Mouse (Mus musculus) CH12.LX (cell line): ENCODE results near the gene Wasl.

Experiments used
- CTCF ChIP-seq, 2 experiments: IDR thresholded peaks in 1 of 2; conservative IDR thresholded peaks in 1 of 2; 2 replicates each; pipeline ENCODE4 v1.5.1; 2011 to 2012; ENCODE audit warnings: low read depth in 2 of 2, low read length in 2 of 2, improper control_type of control experiment in 1 of 2, inconsistent platforms in 1 of 2, mild to moderate bottlenecking in 1 of 2, moderate library complexity in 1 of 2
- E2F4 ChIP-seq: IDR thresholded peaks from 2 replicates; pipeline ENCODE4 v1.6.1; 2011; ENCODE audit warnings: low read depth, low read length, improper control_type of control experiment; ENCODE audit not compliant: insufficient replicate concordance
- EP300 ChIP-seq: IDR thresholded peaks from 2 replicates; pipeline ENCODE4 v1.6.1; 2011; ENCODE audit warnings: low read length, improper control_type of control experiment
- GABPA ChIP-seq: IDR thresholded peaks from 2 replicates; pipeline ENCODE4 v1.6.1; 2012; ENCODE audit warnings: low read depth, low read length, improper control_type of control experiment, inconsistent platforms; ENCODE audit not compliant: insufficient replicate concordance
- HCFC1 ChIP-seq: IDR thresholded peaks from 2 replicates; pipeline ENCODE4 v1.6.1; 2012; ENCODE audit warnings: low read depth, mild to moderate bottlenecking, inconsistent platforms, low read length, improper control_type of control experiment
- MYC ChIP-seq: IDR thresholded peaks from 2 replicates; pipeline ENCODE4 v1.6.1; 2011; ENCODE audit warnings: low read depth, mild to moderate bottlenecking, improper control_type of control experiment, low read length
- POLR2A ChIP-seq: IDR thresholded peaks from 2 replicates; pipeline ENCODE4 v1.6.1; 2011; ENCODE audit warnings: low read depth, mild to moderate bottlenecking, improper control_type of control experiment, low read length
- RCOR1 ChIP-seq: conservative IDR thresholded peaks from 2 replicates; pipeline ENCODE4 v1.6.1; 2012; ENCODE audit warnings: low read depth, mild to moderate bottlenecking, inconsistent platforms, low read length, improper control_type of control experiment
- USF1 ChIP-seq: IDR thresholded peaks from 2 replicates; pipeline ENCODE4 v1.6.1; 2014; ENCODE audit warnings: low read depth, mild to moderate bottlenecking, inconsistent platforms, low read length, improper control_type of control experiment
- USF2 ChIP-seq: conservative IDR thresholded peaks from 2 replicates; pipeline ENCODE4 v1.6.1; 2011; ENCODE audit warnings: low read depth, low read length, improper control_type of control experiment
- ZC3H11A ChIP-seq: IDR thresholded peaks from 2 replicates; pipeline ENCODE4 v1.6.1; 2012; ENCODE audit warnings: low read depth, mild to moderate bottlenecking, inconsistent platforms, low read length, improper control_type of control experiment
- ZNF384 ChIP-seq: IDR thresholded peaks from 2 replicates; pipeline ENCODE4 v1.6.1; 2012; ENCODE audit warnings: low read depth, low read length, improper control_type of control experiment, inconsistent platforms

GRCm38 (mm10) chr6:24697216-24697615, 32.4 kb upstream of the Wasl start:
- TF ChIP-seq POLR2A (no peak), ZNF384 (no peak), RCOR1 (no peak), E2F4 (no peak), CTCF (conservative IDR thresholded peaks at IDR 0.05 in 1 of 2, IDR thresholded peaks at IDR 0.05 in 1 of 2; ENCODE audit: low read depth in 2 of 2, low read length in 2 of 2) (no peak), ZC3H11A (no peak), HCFC1 (no peak), GABPA (no peak), MYC (no peak), USF1 (no peak), EP300 (no peak), USF2 (no peak)
